Mouse (Mus musculus): ENCODE measurements at regions not wholly inside any gene's neighbourhood (a gene's known extent, or its start where the extent isn't known, plus 50 kb on each side); places are given as distances from the start of the nearest gene placed in this dataset.

DNA sequence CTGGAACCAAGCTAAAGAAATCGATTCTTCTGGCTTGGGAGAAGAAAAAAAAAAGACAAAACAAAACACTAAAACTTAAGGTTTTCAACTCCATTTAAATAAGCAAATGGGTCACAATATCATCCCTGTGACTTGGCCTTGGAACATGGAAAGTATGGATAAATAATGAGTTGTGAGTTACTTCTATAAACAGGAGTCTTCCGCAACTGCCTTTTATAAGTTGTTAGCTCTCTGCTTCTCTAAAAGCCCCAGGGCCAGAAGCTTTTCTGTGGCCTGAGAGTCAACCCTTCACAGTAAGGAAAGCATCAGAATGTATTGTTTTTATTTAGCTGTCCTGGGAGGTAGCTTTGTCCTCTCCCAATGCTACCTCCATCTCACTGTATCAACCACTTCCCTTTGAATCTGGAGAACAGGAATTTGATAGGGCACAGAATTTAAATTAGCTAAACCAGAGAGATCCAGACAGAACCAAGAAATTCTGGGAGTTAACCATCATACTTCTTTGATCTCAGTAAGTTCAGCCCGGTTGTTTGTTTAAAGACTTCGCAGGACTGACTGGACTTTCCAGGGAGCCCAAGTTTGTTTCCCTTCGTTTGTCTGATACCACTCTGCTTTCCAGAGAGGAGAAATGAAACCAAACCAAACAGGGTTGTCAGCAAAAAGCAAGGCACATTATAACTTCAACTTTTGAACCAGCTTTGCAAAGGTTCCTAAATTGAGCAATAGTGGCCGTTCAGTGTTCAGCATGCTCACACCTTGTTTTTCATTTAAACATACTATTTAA lies 178.7 kb upstream of the Gas1 start:
- DNase-seq (ENCODE audit: extremely low spot score in 1 of 2, low spot score in 1 of 2): no peak

DNA sequence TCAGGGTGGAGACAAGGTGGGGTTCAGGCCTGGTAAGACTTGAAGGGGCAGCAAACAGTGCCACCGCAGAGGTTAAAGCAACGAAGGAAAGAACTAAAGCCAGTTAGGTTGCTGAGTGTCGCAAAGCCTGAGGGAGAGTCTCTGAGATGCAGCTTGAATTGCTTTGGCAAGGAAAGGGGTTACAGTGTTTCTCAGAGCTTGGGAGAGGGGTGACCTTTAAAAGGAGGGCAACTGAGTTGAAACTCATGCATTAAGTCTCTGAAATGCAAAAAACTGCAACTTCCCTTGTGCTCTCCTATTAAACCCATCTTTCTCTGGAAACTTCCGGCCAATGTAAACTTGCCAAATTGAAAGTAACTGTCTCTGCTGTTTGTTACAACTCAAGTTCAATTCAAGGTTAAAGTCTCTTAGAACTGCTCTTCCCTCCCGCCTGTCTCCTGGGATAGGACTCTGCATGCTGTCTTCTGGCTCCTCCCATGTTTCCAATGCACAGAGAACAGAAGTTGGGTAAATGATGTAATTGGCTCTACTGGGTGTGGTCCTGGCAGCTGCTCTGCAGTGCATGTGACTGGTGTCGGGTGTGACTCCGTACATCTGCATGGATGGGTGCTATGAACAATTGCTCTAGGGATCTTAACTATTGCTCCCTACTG lies 181.4 kb upstream of the Gas1 start:
- no peak for DNase-seq (ENCODE audit: extremely low spot score in 1 of 2, low spot score in 1 of 2)

DNA sequence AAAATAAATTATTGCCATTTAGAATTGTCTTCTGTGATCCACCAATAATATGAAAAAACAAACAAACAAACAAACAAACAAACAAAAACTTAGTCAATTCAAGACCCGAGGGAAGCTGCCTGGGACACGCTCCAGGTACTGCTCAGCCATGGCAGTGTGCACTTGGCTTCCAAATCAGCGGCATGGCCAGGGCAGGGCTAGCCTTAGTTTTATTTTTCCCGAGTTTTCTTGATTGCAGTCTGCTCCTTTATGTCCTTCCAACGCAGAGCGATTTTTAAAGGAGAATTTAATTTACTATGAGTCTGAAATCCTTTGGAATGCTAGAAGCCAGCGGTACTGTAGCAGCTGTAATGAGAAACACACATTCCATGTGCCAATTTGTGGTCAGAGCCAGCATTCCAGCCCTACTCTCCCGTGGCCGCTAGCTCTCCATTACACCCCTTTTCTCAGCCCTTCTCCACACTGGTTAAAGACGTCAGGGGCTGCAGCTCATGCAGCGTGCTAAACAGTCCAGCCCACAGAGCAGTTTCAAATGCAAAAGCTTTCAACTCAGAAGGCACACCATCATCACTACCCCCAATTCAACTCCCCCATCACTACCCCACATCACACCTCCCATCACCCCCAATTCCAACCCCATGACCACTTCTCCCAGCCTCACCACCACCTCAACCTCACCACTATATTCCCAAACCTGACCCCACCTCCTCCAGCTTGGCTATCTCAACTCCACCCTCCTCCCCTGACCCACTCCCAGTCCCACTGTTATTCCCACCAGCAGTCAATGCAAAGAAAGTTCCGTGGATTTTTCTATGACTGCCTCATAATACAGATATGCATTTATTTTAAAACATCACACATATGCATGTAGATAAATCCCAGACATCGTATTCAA lies 187.9 kb upstream of the Gas1 start:
- DNase-seq (ENCODE audit: extremely low spot score in 1 of 2, low spot score in 1 of 2): no peak

DNA sequence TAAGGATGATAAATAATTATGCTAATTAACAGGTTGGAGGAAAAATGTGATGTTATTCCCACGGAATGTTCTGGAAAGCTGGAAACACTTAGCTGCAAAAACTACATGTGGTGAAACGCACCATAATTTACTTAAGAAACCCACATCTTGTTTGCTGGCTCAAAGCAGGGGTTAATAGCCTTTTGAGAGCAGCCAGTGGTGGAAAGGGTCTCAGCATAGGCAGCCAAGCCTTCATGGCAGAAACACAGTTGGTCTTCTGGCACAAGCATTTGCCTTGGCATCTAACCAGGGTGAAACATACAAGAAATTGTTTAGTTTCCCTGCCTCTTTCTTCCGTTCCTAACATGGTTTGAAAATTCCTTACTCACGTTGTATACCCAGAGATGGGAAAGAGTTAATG lies 192.1 kb upstream of the Gas1 start:
- DNase-seq (ENCODE audit: extremely low spot score in 1 of 2, low spot score in 1 of 2): no peak

DNA sequence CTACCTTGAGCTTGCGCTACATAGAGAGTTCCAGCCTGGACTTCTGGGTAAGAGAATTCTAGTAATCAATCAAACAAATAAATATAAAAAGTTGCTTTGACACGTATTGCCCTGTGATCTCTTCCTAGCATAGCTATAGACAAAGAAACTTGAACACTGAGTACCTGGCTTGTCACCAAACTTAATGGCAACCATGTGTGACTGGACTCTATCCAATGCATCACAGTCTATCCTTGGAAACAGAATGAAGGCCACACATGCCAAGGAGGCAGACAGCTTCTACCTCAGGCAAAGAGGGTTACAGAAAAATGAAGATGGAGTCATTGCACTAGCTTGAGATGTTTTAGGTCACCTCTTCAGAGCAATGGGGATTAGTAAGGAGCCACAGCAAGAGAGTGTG lies 194.5 kb upstream of the Gas1 start:
- DNase-seq (ENCODE audit: extremely low spot score in 1 of 2, low spot score in 1 of 2): no peak

DNA sequence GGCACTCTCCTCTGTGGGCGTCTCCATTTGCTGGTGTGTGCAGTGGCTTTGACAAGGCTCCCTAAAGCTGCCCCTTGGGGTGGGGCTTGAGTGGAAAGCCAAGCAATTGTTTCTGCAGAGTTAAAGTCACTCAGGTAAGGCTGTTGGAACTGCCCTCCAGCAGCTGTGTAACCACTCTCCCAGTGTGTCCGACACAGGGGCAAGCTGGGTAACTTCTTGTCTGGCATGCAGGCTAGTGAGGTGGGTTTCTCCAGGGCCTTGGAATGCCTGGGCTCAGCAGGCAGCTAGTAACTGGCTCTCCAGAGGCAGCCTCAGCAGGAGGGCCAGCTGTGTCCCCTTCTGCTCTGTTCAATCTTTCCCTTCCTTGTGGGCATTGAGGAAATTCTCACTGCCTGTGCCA lies 199.5 kb upstream of the Gas1 start:
- DNase-seq (ENCODE audit: extremely low spot score in 1 of 2, low spot score in 1 of 2): no peak

DNA sequence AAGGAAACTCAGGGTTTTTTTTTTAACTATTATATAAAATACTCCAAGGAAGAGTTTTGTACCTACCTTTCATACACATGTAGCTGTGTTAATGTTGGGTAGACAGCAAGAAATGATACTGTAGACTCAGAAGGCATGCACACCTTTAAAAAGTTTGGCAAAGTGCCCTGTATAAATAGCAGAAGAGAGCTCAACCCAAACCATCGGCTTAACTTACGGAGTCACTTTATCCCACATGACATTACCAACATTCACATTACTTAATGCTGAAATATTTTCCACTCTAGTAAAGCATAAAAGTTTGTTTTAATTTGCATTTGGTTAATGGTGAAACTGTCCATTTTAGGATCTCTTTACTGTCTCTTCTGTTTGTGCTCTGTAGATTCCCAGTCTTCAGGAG lies 205.7 kb upstream of the Gas1 start:
- no peak for DNase-seq (ENCODE audit: extremely low spot score in 1 of 2, low spot score in 1 of 2)

DNA sequence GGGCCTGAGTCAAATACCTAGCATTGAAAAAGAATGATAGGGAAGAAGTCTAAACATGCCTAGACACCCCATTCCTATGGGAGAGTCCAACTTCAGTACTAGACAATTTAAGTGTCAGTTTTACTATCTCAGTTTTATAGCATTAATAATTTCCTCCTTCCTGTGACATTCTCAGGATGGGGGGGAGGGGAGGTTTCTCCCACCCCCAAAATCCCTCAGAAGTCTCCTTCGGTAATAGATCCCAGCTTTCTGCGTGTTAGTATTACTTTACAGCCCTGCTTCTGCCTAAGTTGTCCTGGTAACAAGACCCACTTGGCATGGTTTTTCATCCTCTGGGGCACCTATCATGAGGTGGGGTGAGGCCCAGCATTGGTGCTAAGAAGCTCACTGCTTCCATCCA lies 202.9 kb upstream of the Dapk1 start:
- DNase-seq (ENCODE audit: extremely low spot score in 1 of 2, low spot score in 1 of 2): no peak

DNA sequence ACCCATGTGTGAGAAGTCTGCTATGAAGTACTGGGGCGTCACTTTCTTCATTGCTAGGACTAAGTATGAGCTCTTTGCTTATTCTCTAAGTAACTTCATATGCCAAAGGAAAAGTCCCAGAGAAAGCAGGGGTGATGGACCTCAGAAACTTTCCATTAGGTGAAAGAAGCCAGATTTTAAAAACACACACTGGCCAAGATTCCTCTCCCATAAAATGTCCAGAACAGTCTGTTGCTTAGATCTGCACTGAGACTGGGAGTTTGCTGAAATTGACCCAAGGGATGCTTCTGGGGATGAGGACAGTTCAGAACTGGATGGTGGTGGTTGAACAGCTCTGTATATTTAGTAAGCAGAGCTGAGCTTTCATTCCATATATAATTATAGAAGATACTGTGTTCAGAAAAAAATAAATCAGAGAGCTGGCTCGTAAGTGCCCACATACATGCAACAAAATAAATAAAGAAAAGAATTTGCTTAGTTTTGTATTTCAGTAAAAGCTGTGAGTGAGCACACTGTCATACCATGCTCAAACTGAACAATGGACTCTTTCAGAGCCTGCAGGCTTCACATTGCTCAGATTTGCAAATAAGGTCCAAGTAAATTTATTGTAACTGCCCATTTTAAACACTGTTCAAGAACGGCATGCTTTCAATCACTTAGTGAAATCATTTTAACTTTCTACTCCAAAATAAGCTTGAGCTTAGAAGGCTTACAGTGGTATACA lies 200.8 kb upstream of the Dapk1 start:
- DNase-seq (ENCODE audit: extremely low spot score in 1 of 2, low spot score in 1 of 2): no peak

DNA sequence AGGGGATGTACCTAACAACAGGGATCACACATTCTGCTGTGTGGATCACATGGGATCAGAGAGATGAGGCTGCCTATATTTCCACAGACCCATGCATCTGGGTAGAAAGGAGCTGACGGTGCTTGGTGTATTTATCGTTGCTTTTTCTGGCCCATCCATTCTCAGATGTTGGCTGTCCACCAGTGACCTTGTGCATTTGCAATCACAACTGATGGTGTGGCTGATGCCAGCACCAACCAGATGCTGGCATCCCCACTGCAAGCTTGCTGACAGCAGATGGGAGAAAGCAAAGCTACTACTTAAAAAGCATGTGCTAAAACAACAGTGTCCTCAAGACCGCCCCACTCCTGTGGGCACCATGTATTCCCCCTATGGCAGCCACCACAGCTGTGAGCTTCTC lies 198.3 kb upstream of the Dapk1 start:
- DNase-seq (ENCODE audit: extremely low spot score in 1 of 2, low spot score in 1 of 2): no peak

DNA sequence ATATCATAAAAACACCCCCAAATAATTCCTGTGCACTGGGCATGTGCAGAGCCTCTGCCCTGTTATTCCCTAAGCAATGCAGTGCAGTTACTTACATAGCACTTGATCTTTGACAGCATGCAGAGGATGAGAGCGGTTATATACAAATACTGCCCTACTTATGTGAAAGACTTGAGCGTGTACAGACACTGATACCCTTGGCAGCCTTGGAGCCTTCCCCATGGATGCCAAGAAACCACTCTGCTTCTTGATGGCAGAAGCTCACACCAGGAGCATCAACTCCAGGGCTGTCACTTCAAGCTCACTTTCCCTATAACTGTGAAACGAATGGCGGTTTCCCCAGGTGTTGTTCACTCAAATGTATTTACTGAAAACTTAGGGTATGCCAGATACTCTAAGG lies 194.4 kb upstream of the Dapk1 start:
- DNase-seq (ENCODE audit: extremely low spot score in 1 of 2, low spot score in 1 of 2): no peak

DNA sequence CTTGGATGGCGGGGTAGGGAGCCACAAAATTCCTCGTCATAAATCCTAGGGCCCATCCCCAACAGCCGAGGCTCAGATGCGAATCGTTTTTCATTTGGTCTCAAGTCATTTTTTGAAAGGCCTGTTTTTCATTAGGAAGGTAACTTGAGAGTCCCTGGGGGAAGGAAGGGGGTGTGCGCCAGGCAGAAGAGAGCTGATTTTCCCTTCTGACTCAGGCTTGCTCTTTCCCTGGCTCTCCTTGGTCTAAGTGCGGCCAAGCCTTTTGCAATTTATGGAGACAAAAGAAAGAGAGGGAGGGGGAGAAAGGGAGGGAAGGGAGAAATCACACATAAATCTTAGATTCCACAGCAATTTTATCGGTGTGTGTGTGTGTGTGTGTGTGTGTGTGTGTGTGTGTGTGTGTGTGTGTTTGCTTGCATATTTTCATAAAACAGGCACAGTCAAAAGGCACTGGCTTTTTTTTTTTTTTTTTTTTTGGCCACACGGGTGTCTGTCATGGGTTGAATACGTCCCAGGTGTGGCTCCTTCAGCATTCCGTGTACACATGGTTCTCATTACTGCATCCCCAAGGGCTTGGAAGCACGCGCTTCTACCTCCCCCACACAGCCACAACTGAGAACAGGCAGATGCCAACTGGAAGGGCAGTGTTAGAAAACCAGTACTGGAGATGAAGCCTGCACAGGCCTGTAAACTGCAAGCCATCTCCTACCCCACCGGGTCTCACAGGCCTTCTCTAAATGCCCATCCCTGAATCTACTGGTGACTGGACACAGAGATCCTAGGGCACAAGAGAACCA lies 191.8 kb upstream of the Dapk1 start:
- DNase-seq (ENCODE audit: extremely low spot score in 1 of 2, low spot score in 1 of 2): no peak

DNA sequence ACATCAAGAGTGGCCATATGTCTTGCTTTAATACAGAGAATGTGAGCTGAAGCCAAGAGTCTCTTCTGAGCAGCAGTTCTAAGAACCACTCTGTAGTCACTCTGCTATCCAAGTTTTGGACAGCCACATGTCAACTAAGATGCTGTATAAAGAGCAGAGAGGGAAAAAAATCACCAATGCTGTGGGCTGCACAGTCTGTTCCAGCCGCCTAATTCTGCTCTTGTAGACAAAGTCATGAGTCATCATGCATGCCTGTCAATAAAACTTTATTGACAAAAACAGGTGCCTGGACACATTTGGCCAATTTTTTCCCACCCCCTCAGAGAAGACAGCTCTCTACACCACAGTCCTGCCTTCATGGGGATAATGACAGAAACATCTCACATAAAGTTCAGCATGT lies 185.7 kb upstream of the Dapk1 start:
- no peak for DNase-seq (ENCODE audit: extremely low spot score in 1 of 2, low spot score in 1 of 2)

DNA sequence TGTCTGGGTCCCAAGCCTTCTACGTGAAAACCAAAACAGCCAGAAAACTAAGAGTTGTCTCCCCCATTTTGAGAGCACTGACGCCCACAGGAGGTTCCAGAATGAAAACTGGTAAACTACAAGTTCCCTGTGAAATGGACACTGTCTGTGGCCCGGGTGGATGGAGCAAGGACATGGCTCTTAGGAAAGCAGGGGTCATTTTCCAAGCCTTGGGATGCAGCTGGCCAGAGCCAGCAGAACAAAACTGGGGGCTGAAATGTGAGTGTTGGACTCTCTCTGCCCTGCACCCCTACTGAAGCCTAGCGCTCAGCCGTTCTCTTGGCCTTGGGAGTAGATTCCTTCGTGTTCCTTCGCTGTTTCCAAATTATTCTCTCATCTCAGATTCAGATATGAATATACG lies 184.7 kb upstream of the Dapk1 start:
- DNase-seq (ENCODE audit: extremely low spot score in 1 of 2, low spot score in 1 of 2): no peak

DNA sequence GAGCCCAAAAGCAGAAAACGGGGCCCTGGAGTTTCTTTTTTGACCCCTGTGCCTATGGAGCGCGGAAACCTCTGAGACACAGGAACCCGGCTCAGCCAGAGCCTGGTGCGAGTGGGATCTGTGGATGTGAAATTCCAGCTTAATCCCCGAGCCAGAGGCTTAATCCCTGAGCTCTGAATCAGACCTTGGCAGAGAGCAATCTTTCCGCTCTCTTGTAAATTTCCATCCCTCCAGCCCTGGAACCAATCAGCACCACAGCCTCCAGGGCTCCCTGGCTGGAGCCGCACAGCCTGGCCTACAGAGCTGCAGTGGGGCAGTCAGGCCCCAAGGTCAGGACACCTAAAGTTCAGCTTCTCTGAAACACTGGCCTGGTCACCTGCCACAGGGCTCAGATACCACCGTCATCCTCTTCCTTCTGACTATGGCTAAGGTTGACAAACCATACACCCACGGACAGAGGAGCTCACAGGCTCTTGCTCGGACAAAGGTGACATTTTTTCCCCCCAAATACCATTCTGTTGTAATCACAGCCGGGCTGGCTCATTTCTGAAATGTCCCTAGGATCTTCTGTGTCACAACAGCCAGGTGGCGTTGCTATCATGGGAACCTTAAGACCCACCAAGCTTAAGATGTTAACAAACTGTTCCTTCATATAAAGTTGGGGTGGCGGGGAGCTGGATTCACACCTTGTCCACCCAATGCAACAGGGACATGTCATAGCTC lies 184.2 kb upstream of the Dapk1 start:
- no peak for DNase-seq (ENCODE audit: extremely low spot score in 1 of 2, low spot score in 1 of 2)

DNA sequence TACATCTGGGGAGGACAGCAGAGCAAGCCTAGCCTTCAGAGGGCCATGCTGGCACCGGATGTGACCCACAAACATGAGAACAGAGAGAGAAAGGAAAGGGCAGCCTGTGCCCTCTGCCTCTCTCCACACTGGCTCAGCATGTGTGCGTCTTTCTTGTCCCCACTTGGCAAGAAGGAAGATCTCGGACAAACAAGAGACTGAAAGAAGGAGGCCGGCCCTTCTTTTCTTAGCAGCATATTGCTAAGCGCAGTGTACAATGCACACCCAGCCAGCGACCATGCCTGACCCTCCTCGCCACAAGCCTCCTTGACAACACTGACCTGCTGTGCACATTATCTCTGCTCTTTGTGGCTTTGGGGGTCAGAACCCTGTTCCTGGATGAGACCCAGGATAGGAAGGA lies 181.4 kb upstream of the Dapk1 start:
- DNase-seq (ENCODE audit: extremely low spot score in 1 of 2, low spot score in 1 of 2): no peak

DNA sequence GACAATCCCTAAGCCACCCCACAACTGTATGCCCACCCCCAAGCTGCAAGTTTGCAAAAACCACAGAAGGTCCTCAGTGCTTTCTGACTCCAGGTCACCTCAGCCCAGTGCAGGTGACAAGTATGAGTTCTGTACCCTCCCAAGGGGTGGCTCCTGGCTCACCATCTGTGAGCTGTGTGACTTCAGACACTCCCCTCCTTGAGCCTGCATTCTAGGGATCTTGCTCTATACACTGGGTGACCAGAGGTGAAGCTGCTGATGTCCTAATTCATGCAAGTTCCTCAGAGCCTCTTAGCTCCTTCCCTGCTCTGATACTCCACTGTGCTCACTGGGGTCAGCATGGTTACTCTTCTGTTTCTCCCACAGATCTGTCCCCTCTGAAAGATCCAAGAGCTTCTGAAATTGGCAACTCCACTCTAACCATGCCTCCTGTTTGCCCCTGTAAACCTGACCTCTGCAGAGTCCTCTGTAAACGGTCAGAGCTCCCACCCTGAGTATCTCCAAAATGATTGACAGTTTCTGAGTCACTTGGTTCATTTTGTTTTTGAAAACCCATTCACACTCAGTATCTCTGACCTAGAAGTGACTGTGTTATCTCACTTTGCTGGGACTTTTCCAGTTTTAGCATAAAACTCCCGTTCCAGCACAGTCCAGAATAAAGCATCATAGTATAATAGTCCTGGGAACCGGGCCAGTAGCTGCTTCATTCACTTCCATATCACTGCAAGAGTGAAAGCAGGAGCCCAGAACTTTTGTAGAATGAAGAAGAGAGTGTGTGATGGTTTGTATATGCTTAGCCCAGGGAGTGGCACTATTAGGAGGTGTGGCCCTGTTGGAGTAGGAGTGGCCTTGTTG lies 180.7 kb upstream of the Dapk1 start:
- no peak for DNase-seq (ENCODE audit: extremely low spot score in 1 of 2, low spot score in 1 of 2)

DNA sequence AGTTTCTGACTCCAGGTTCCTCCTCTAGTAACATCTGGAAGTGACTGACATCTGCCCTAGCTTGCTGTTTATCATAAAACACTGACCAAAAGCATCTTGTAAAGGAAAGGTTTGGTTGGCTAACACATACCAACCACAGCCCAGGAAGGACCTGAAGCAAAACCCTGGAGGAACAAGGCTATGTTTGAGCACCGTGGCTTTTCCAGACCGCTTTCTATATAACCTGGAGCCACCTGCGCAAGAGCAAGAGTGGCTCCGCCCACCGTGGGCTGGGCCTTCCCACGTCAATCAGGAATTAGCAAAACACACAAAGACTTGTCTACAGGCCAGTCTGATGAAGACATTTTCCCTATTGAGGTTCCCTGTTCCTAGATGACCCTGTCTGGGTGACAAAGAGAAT lies 177.5 kb upstream of the Dapk1 start:
- no peak for DNase-seq (ENCODE audit: extremely low spot score in 1 of 2, low spot score in 1 of 2)

Measured in layer of hippocampus, postnatal 25 days (tissue).